Mouse (Mus musculus): Measurements from ENCODE around the gene Myo18a. TPM values are rescaled to one million over a fixed set of nuclear protein-coding genes. Genes with fewer than 3 reads are reported as not detected.
A peak's percentile ranks its signal among the peaks of the same experiment; 100 is the strongest.

Gene Myo18a
- polyA plus RNA-seq, 1 experiment from 2014 or later: 154 TPM

DNA sequence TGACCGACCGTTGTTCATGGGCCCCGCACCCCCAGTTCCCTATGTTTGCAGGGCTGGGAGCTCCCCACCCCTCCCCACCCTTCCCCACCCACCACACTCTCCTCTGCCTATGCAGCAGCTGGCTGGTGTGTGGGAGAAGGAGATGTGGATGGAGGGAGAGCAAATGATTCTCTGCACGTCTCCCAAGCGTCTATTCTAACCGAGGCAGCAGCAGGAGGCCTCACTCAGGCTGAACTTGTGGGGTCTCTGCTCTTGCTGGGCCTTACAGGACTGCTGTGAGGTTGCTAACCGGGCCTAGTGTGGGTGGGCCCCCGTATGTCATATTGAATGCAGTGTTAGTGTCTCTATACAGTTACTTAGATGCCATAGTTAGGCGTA is 37.4 kb downstream of the Myo18a start:
- 33% methylated on average over 9 of the region's 9 CpGs for WGBS
- peak overlapping the region; percentile 90 for H3K4me2 ChIP-seq
- H3K27me3 ChIP-seq (replicated peaks): no peaks in the 10 kb centered on the region
- H3K36me3 ChIP-seq: 0 out of 2 replicates have a peak, but pooled peaks cover 4% of the 10 kb centered on the region
- ATAC-seq (ENCODE audit: insufficient number of reproducible peaks, low FRiP score): peak; percentile 15; the same call in 1 of the 2 replicates
- H3K4me1 ChIP-seq (replicated peaks): peaks cover 64% of the 10 kb centered on the region
- H3K27ac ChIP-seq (ENCODE audit: poor library complexity, severe bottlenecking): peak overlapping the region; percentile 99
- H3K9ac ChIP-seq: peak overlapping the region; percentile 66
- H3K4me3 ChIP-seq: peak overlapping the region; percentile 58
- no peaks in the 10 kb centered on the region for H3K9me3 ChIP-seq (replicated peaks)

DNA sequence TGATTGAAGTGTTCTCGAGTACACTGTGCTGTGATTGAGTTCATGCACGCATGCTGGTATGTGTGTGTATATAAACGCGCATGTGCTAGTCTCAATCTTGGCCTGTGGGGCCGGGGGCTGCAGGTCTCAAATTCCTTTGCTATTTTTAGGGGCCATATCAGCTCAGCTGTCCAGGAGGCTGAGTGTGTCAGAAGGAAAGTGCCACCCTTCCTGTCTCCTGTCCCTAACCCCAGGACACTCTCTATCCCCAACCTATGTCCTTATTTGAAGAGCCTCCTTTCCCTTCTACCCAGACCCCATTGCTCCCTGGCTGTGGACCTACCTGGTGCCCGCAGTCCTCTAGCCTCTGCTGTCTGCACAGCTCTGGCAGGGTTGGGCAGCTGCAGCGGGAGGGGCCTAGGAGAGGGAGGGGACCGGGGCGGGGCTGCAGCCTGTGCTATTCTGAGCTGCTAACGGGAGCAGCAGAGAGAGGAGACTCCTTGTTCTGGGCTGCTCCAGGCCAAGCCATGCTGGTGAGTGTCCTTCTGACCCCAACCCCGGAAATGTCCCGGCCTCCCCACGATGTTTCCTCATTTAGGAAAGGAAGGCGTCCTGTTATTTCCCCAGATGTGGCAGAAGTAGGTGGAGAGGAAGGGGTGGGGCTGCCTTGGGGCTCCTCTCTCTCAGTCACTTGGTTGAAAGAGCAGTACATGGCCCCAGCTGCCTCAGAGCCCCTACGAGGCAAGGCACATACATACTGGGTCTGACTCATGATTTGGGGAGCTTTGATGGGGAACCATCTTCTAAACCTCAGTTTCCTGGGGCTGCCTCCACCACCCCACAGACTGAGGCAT is 38.0 kb downstream of the Myo18a start:
- peak; percentile 88 for ATAC-seq (ENCODE audit: insufficient number of reproducible peaks, low FRiP score)
- H3K9me3 ChIP-seq (replicated peaks): no peaks in the 10 kb centered on the region
- H3K4me1 ChIP-seq (replicated peaks): peaks cover 69% of the 10 kb centered on the region
- H3K27ac ChIP-seq (ENCODE audit: poor library complexity, severe bottlenecking): peak overlapping the region; percentile 99
- H3K4me2 ChIP-seq: peak overlapping the region; percentile 90
- H3K4me3 ChIP-seq: peak overlapping the region; percentile 58
- peak overlapping the region; percentile 82 for H3K9ac ChIP-seq
- 2% methylated on average over 15 of the region's 15 CpGs for WGBS
- H3K36me3 ChIP-seq: 0 out of 2 replicates have a peak, but pooled peaks cover 4% of the 10 kb centered on the region
- H3K27me3 ChIP-seq (replicated peaks): no peaks in the 10 kb centered on the region

- no peaks in the 10 kb centered on the region for H3K27me3 ChIP-seq (replicated peaks)
- H3K27ac ChIP-seq (ENCODE audit: poor library complexity, severe bottlenecking): peak overlapping the region; percentile 99
- peak overlapping the region; percentile 58 for H3K4me3 ChIP-seq
- 31% methylated on average over 9 of the region's 9 CpGs for WGBS
- ATAC-seq (ENCODE audit: insufficient number of reproducible peaks, low FRiP score): 0 out of 2 replicates have a peak, but pooled peaks have one; percentile 2
- H3K9ac ChIP-seq: peak overlapping the region; percentile 82
- H3K4me1 ChIP-seq (replicated peaks): peaks cover 82% of the 10 kb centered on the region
- no peaks in the 10 kb centered on the region for H3K9me3 ChIP-seq (replicated peaks)
- 0 out of 2 replicates have a peak, but pooled peaks cover 4% of the 10 kb centered on the region for H3K36me3 ChIP-seq
- peak overlapping the region; percentile 90 for H3K4me2 ChIP-seq
Measured at GRCm38 (mm10) chr11:77802341-77802865, 39.4 kb downstream of the Myo18a start.

GRCm38 (mm10) chr11:77806218-77806617 is 43.2 kb downstream of the Myo18a start:
- Histone ChIP-seq H3K9ac (no peak overlapping the region), H3K4me2 (no peak overlapping the region), H3K27me3 (replicated peaks) (no peaks in the 10 kb centered on the region), H3K9me3 (replicated peaks) (no peaks in the 10 kb centered on the region), H3K4me1 (replicated peaks) (peaks cover 95% of the 10 kb centered on the region), H3K4me3 (no peak overlapping the region), H3K36me3 (peaks cover 16% of the 10 kb centered on the region), H3K27ac (ENCODE audit: poor library complexity, severe bottlenecking) (0 out of 2 replicates have a peak overlapping the region, but pooled peaks have one; percentile 48)
- 20% methylated on average over 2 of the region's 2 CpGs for WGBS
- ATAC-seq (ENCODE audit: insufficient number of reproducible peaks, low FRiP score): no peak

DNA sequence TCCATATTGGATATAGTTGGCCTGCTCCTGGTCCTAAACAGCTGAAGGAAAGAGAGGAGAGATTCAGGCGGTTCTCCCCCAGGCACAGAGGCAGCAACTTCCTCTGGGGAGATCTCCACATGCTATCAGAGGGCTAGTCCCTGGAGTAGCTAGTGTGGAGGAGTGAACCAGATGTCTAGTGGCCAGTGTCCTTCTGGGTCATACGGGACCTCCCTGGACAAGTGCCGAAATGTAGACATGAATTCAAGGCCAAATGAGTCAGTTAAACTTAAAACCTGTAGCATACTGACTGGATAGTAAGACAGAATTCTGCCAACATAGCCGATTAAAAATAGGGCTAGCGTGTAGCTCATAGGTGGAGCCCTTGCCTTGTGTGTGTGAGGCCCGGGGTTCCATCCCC is 43.8 kb downstream of the Myo18a start:
- H3K27me3 ChIP-seq (replicated peaks): no peaks in the 10 kb centered on the region
- H3K36me3 ChIP-seq: peaks cover 22% of the 10 kb centered on the region
- peak overlapping the region; percentile 48 for H3K27ac ChIP-seq (ENCODE audit: poor library complexity, severe bottlenecking)
- H3K9me3 ChIP-seq (replicated peaks): no peaks in the 10 kb centered on the region
- H3K4me1 ChIP-seq (replicated peaks): peaks cover 89% of the 10 kb centered on the region
- WGBS: 58% methylated on average over 6 of the region's 6 CpGs
- peak overlapping the region; percentile 53; the same call in 1 of the 2 replicates for H3K9ac ChIP-seq
- peak overlapping the region; percentile 2; the same call in 1 of the 2 replicates for H3K4me2 ChIP-seq
- H3K4me3 ChIP-seq: no peak overlapping the region; the same call in 1 of the 2 replicates
- no peak for ATAC-seq (ENCODE audit: insufficient number of reproducible peaks, low FRiP score)

- Histone ChIP-seq H3K4me3 (no peak overlapping the region), H3K4me1 (replicated peaks) (peaks cover 78% of the 10 kb centered on the region), H3K9ac (peak overlapping the region; percentile 51), H3K36me3 (peaks cover 33% of the 10 kb centered on the region), H3K27ac (ENCODE audit: poor library complexity, severe bottlenecking) (peak overlapping the region; percentile 63), H3K4me2 (peak overlapping the region; percentile 15; the same call in 1 of the 2 replicates), H3K27me3 (replicated peaks) (no peaks in the 10 kb centered on the region), H3K9me3 (replicated peaks) (no peaks in the 10 kb centered on the region)
- ATAC-seq (ENCODE audit: insufficient number of reproducible peaks, low FRiP score): no peak; the same call in 1 of the 2 replicates
- 51% methylated on average over 5 of the region's 5 CpGs for WGBS
Measured at GRCm38 (mm10) chr11:77808051-77808465, 45.0 kb downstream of the Myo18a start.

- 0 out of 2 replicates have a peak overlapping the region, but pooled peaks have one; percentile 63 for H3K27ac ChIP-seq (ENCODE audit: poor library complexity, severe bottlenecking)
- peaks cover 74% of the 10 kb centered on the region for H3K4me1 ChIP-seq (replicated peaks)
- H3K36me3 ChIP-seq: peaks cover 43% of the 10 kb centered on the region
- ATAC-seq (ENCODE audit: insufficient number of reproducible peaks, low FRiP score): no peak
- no peak overlapping the region for H3K4me3 ChIP-seq
- no peaks in the 10 kb centered on the region for H3K27me3 ChIP-seq (replicated peaks)
- WGBS: 68% methylated on average over 4 of the region's 4 CpGs
- H3K9me3 ChIP-seq (replicated peaks): no peaks in the 10 kb centered on the region
- peak overlapping the region; percentile 51; the same call in 1 of the 2 replicates for H3K9ac ChIP-seq
- H3K4me2 ChIP-seq: no peak overlapping the region
Measured at GRCm38 (mm10) chr11:77809215-77809614, 46.2 kb downstream of the Myo18a start.

DNA sequence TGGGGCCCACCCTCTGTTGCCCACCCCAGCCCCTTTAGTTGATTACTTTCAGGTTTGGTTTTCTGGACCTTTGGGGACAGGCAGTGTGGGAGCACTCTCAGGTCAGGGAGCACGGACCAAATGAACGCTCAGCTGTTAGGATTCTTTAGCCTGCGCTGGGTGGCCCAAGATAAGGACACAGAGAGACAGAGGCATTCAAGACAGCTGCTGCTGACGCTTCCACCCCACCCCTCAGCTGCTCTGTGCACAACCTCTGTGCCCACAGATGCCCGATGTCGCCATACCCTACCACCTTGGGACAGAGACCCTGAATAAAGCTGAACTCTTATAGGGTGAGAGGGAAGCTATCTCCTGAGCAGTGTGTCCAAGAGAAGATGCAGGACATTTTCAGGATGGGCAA is 47.0 kb downstream of the Myo18a start:
- Histone ChIP-seq H3K36me3 (peaks cover 48% of the 10 kb centered on the region), H3K4me2 (no peak overlapping the region), H3K4me1 (replicated peaks) (peaks cover 74% of the 10 kb centered on the region), H3K4me3 (no peak overlapping the region), H3K9me3 (replicated peaks) (no peaks in the 10 kb centered on the region), H3K27me3 (replicated peaks) (no peaks in the 10 kb centered on the region), H3K27ac (ENCODE audit: poor library complexity, severe bottlenecking) (no peak overlapping the region), H3K9ac (no peak overlapping the region)
- no peak for ATAC-seq (ENCODE audit: insufficient number of reproducible peaks, low FRiP score)
- WGBS: 47% methylated on average over 6 of the region's 6 CpGs

GRCm38 (mm10) chr11:77813969-77814368 is 50.9 kb downstream of the Myo18a start:
- ATAC-seq (ENCODE audit: insufficient number of reproducible peaks, low FRiP score): no peak
- H3K4me2 ChIP-seq: no peak overlapping the region
- no peak overlapping the region for H3K27ac ChIP-seq (ENCODE audit: poor library complexity, severe bottlenecking)
- no peak overlapping the region for H3K4me3 ChIP-seq
- 61% methylated on average over 2 of the region's 2 CpGs for WGBS
- H3K9me3 ChIP-seq (replicated peaks): no peaks in the 10 kb centered on the region
- peaks cover 50% of the 10 kb centered on the region for H3K4me1 ChIP-seq (replicated peaks)
- H3K27me3 ChIP-seq (replicated peaks): no peaks in the 10 kb centered on the region
- H3K36me3 ChIP-seq: peaks cover 76% of the 10 kb centered on the region
- no peak overlapping the region for H3K9ac ChIP-seq

- Histone ChIP-seq H3K36me3 (peaks cover 87% of the 10 kb centered on the region), H3K4me2 (no peak overlapping the region), H3K9me3 (replicated peaks) (no peaks in the 10 kb centered on the region), H3K27me3 (replicated peaks) (no peaks in the 10 kb centered on the region), H3K4me3 (no peak overlapping the region), H3K4me1 (replicated peaks) (peaks cover 30% of the 10 kb centered on the region), H3K9ac (no peak overlapping the region), H3K27ac (ENCODE audit: poor library complexity, severe bottlenecking) (0 out of 2 replicates have a peak overlapping the region, but pooled peaks have one; percentile 35)
- peak; percentile 60 for ATAC-seq (ENCODE audit: insufficient number of reproducible peaks, low FRiP score)
- WGBS: 24% methylated on average over 3 of the region's 3 CpGs
Measured at GRCm38 (mm10) chr11:77816003-77816402, 53.0 kb downstream of the Myo18a start.

GRCm38 (mm10) chr11:77821648-77822047 is 58.6 kb downstream of the Myo18a start:
- H3K4me1 ChIP-seq (replicated peaks): peaks cover 22% of the 10 kb centered on the region
- peaks cover 98% of the 10 kb centered on the region for H3K36me3 ChIP-seq
- no peak overlapping the region; the same call in 1 of the 2 replicates for H3K27ac ChIP-seq (ENCODE audit: poor library complexity, severe bottlenecking)
- no peaks in the 10 kb centered on the region for H3K27me3 ChIP-seq (replicated peaks)
- no peaks in the 10 kb centered on the region for H3K9me3 ChIP-seq (replicated peaks)
- H3K4me3 ChIP-seq: no peak overlapping the region
- no peak overlapping the region for H3K9ac ChIP-seq
- H3K4me2 ChIP-seq: no peak overlapping the region
- WGBS: 27% methylated on average over 8 of the region's 8 CpGs
- no peak for ATAC-seq (ENCODE audit: insufficient number of reproducible peaks, low FRiP score)
